Mouse (Mus musculus): ENCODE data around the gene S100a11.
"Not testable (repeated sequence)": the region's sequence is repeated elsewhere in the genome, so short reads cannot be mapped to it uniquely, and the experiment has no call there.

Gene S100a11

GRCm38 (mm10) chr3:93522611-93523010, 2.3 kb downstream of the S100a11 start:
- peak; percentile 4 for DNase-seq

GRCm38 (mm10) chr3:93527300-93527699, 7.0 kb downstream of the S100a11 start:
- no peak for DNase-seq

- no peak for DNase-seq
These were observed 8.5 kb downstream of the S100a11 start for GRCm38 (mm10) chr3:93528807-93529206.

GRCm38 (mm10) chr3:93537068-93537576, 16.8 kb downstream of the S100a11 start:
- DNase-seq = no peak

GRCm38 (mm10) chr3:93538486-93538885, 18.2 kb downstream of the S100a11 start:
- no peak for DNase-seq

- no peak for DNase-seq
These were observed 21.2 kb downstream of the S100a11 start for GRCm38 (mm10) chr3:93541501-93541900.

GRCm38 (mm10) chr3:93544170-93544569, 23.9 kb downstream of the S100a11 start:
- DNase-seq = not testable (repeated sequence)

- peak; percentile 40 for DNase-seq
These were observed 26.9 kb downstream of the S100a11 start for GRCm38 (mm10) chr3:93547099-93547648.

- DNase-seq = no peak
These were observed 27.7 kb downstream of the S100a11 start for GRCm38 (mm10) chr3:93547749-93548540.

- no peak for DNase-seq
These were observed 28.4 kb downstream of the S100a11 start for GRCm38 (mm10) chr3:93548541-93549266.

GRCm38 (mm10) chr3:93549986-93550385, 29.7 kb downstream of the S100a11 start:
- DNase-seq = no peak

- DNase-seq = no peak
These were observed 31.9 kb downstream of the S100a11 start for GRCm38 (mm10) chr3:93551950-93552901.

- no peak for DNase-seq
These were observed 33.0 kb downstream of the S100a11 start for GRCm38 (mm10) chr3:93553311-93553710.

- no peak for DNase-seq
These were observed 33.6 kb downstream of the S100a11 start for GRCm38 (mm10) chr3:93553765-93554378.

GRCm38 (mm10) chr3:93554379-93554980, 34.2 kb downstream of the S100a11 start:
- DNase-seq = no peak

GRCm38 (mm10) chr3:93554981-93555877, 34.9 kb downstream of the S100a11 start, which contains the start of gene S100a10:
S100a10 (plus strand) TSS chr3:93555080.
- DNase-seq = no peak

GRCm38 (mm10) chr3:93555878-93556254, 35.6 kb downstream of the S100a11 start:
- no peak for DNase-seq

- DNase-seq = no peak
These were observed 36.3 kb downstream of the S100a11 start for GRCm38 (mm10) chr3:93556599-93556998.

GRCm38 (mm10) chr3:93557471-93557870, 37.2 kb downstream of the S100a11 start:
- no peak for DNase-seq

- DNase-seq = no peak
These were observed 39.7 kb downstream of the S100a11 start for GRCm38 (mm10) chr3:93559961-93560360.
